Mouse (Mus musculus) urinary bladder, adult 18-20 months (tissue): Measurements from ENCODE around the gene Tecr.
A peak's percentile ranks its signal among the peaks of the same experiment; 100 is the strongest.

ENCODE experiments used
- DNase-seq, 2 experiments: peaks; one replicate each; pipeline ENCODE4 v3.0.0; 2022; ENCODE audit warnings: low spot score in 2 of 2, mixed read lengths in 2 of 2

The Tecr gene

DNA sequence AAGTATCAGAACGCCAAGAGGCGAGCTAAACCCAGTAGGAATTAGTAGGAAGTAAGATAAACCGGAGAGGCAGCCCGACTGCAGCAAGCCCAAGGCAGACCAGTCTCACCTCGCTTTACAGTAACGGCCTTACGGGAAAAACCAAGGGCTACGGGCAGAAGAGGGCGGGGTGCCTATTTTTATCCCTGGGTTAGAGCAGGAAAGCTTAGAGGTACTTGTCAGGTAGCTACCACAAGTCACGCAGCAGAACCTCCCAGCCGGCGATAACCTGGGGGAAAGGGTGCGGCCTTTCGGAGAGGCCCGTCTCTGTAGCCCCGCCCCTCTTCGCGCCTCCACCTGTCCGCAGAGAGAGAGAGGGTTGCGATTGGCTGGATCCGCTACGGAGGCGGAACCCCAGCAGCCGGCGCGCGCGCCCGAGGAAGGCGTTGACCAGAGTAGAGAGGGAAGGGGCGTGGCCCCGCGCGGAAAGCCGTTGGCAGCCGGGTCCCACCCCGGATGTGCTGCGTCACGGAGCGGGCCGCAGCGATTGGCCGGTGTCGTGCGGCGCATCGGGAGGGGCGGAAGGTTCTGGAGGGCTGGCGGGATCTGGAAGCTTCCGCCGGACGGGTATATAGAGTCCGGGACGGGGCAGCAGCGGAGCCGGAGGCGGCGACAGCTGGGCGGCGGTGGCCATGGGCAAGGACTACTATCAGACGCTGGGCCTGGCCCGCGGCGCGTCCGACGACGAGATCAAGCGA, at the start of gene Tecr, which contains the start of gene Dnajb1:
Gene Tecr, minus strand, starts transcription at position 311 of the 737 bp plus-strand sequence.
Gene Dnajb1, plus strand, starts transcription at position 533 of the 737 bp plus-strand sequence.
- peak; percentile 96 to 100 for DNase-seq

GRCm38 (mm10) chr8:83656484-83657246, 48.9 kb upstream of the Tecr start:
- DNase-seq: no peak

DNA sequence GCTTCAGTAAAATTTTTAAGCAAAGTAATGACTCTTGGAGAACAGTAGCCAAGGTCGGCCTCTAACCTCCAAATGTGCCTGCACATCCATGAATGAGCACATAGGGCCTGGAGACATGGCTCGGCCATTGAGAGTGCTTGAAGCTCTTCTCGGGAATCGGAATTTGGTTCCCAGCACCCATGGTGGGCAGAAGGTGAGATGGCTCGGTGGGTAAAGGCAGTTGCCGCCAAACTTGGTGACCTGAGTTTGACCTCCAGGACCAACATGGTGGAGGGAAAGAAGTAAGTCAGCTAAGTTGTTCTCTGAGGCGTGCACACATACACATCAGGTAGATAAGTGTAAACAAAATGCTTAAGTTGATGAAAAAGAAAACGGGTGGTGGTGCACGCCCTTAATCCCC, 48.3 kb upstream of the Tecr start:
- no peak for DNase-seq

GRCm38 (mm10) chr8:83654725-83655124, 47.0 kb upstream of the Tecr start:
- DNase-seq: no peak

GRCm38 (mm10) chr8:83653662-83654017, 45.9 kb upstream of the Tecr start:
- DNase-seq: no peak

GRCm38 (mm10) chr8:83652744-83653661, 45.2 kb upstream of the Tecr start:
- DNase-seq: peak in 1 of 2 experiments; percentile 59

DNA sequence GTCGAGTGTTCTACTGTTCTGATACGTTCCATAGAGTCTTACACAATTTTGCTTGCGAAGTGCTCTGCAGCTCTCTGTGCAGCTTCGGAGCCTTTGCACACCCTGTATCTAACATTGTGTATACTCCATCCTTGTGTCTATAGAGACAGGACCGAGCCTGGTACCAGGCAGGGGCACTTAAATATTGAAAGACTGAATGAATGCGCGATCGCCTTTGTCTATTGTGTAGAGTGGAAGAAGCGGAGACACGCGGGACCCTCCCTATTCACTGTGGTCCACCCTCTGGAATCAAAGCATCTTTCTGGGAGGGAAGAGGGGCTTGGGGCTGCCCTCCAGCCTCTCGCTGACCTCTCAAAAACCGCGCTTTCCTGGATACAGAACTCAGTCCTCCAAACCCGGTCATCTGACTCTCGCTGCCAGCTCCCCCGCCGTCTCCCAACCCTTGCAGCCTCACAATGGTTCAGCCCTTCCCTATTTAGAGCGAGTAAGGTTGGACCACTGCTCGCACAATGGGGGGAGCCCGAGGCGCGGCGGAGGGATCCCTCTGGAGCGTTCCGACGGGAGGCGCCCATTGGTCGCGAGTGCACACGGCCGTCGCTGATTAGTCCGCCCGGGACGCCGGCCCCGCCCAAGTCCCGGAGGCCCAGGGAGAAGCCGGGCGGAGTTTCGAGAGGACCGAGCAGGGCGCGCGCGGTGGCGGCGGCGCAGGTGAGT, 44.4 kb upstream of the Tecr start, which contains the start of gene Gipc1:
Gene Gipc1, plus strand, starts transcription at position 648 of the 714 bp plus-strand sequence.
- peak; percentile 80 to 95 for DNase-seq

GRCm38 (mm10) chr8:83649699-83650098, 41.9 kb upstream of the Tecr start:
- DNase-seq: no peak

DNA sequence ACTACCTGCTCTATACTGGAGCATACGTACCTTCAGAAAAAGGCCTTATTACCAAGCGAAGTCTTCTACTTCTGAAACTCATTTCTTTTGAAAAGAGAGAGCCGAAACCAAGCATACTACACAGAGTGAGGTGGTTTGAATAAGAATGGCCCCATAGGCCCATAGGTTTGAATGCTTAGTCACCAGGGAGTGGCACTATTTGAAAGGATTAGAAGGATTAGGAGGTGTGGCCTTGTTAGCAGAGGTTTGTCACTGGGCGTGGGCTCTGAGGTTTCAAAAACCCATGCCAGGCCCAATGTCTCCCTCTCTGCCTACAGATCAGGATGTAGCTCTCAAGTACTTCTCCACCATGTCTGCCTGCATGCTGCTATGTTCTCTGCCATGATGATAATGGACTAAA, 40.3 kb upstream of the Tecr start:
- DNase-seq: no peak

GRCm38 (mm10) chr8:83647511-83647910, 39.7 kb upstream of the Tecr start:
- DNase-seq: no peak

DNA sequence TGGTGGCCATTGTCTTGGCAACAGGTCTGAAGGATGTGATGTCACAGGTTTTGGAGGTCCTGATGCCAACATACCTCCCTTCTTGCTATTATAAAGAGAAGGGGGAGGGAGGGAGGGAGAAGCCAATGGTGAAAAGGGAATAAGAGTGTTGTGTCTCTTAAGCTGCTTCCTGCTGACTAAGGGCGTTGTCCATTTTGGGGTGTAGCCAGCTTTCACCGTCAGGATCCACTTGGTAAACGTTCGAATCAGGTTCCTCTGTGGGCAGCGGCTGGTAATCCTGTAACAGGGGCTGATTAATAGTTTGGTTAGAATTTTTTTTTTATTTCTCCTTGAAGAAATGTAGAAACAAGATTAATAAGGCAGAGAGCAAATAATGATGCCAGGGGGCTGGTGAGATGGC, 31.9 kb upstream of the Tecr start:
- no peak for DNase-seq

- no peak for DNase-seq
Observed at GRCm38 (mm10) chr8:83638856-83639255, 31.1 kb upstream of the Tecr start.

DNA sequence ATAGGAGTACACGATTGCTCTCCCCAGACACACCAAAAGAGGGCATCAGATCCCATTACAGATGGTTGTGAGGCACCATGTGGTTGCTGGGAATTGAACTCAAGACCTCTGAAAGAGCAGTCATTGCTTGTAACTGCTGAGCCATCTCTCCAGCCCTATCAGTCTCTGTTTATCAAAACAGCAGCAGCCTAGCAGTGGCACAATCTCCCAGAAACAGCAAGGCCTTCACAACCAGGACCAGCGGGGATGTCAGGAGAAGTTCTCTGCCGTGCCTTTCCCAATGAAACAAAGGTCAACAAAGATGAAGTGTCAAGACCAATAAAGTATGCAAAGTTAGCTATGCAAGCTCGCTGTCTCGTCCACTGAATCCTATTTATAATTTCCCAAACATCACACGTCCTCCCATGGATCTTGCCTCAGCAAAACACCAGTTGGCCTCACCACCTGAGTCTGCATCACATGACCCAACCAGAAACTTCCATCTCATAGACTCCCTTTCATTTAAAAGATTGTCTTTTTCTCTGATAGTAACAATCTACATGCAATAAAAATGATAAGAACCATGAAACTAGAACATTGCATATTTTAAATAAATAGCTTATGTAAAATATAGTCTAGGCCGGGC, 24.4 kb upstream of the Tecr start:
- no peak for DNase-seq

DNA sequence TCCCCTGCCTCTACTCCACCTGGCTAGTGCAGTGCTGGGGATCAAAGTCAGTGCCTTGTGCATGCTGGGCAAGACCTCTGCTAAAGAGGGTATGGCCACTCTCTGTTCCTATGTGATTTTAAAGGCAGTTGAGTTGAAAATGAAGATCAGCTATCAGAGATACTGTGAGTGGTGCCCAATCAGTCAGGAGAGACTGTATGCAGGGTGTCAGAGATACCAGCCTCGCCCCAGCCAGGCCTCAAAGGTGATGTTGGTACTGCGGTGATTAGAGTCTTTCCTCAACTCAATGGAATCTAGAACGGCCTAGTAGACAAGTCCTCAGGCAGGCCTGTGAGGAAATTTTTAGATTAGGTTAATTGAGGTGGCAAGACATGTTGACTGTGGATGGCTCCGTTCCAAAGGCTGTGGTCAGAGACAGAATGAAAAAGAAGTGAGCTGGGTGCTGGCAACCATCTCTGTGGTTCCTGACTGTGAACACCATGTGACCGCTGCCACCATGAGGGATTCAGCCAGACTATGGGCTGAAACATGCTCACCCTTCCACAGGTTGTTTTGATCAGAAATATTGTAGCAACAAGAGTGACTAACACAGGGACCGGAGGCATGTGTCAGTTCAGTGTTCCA, 18.0 kb upstream of the Tecr start:
- no peak for DNase-seq

GRCm38 (mm10) chr8:83624739-83625138, 17.0 kb upstream of the Tecr start:
- DNase-seq: no peak

- no peak for DNase-seq
Observed at GRCm38 (mm10) chr8:83623549-83623948, 15.8 kb upstream of the Tecr start.

DNA sequence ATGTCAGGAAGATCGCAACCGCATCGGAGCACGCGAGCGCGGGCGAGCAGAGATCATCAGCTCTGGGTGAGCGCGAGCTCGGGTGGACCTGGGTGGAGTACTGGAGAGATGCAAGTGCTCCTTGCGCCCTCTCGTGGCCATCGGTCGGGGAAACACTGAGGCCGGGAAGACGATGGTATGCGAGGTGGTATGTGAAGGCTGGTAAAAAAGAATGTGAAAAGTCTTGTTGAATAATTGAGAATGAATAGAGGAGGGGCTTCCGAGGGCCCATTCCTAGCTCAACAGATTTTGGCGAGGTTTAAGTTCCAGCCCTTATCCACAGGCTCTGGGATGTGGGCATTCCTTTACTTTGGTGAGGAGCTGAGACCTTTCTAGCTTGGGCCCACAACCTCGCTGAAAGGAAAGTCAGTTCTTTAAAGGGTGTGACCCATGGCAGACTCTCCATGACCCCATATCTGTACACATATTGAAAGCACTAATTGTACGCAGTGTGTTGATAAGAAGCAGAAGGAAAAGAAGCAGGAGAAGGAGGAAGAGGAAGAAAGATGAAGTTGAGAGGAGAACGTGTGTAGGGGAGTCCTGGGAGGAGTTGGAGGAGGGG, 14.7 kb upstream of the Tecr start:
- peak; percentile 76 to 87 for DNase-seq

DNA sequence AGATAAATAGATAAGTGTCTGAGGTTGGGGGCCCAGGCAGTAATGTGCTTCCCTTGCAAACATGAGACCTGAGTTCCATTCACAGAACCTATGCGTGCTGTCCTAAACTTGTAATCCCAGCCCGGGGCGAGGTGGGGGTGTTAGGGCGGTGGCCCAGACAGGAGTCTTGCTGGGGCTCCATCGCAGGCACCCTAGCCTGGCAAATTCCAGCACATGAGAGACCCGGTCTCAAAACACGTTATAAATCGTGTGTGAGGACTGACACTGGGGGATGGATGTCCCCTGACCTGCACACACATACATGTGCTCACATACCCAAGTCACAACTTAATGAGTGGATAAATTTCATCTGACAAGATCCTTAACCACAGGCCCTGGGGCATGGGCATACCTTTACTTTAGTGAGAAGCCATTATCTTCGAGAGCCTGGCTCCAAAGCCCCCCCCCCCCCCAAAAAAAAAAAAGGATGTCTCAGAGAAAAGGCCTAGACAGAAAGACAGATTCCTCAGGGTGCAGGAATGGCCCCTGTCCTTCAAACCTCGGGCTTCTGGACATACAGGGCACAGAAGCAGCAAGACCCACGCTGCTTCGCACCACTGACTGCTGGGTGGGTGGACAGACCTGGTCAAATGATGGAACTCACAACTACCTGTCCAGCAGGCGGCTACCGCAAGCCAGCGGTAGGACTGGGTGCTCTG, 14.1 kb upstream of the Tecr start:
- DNase-seq: no peak

DNA sequence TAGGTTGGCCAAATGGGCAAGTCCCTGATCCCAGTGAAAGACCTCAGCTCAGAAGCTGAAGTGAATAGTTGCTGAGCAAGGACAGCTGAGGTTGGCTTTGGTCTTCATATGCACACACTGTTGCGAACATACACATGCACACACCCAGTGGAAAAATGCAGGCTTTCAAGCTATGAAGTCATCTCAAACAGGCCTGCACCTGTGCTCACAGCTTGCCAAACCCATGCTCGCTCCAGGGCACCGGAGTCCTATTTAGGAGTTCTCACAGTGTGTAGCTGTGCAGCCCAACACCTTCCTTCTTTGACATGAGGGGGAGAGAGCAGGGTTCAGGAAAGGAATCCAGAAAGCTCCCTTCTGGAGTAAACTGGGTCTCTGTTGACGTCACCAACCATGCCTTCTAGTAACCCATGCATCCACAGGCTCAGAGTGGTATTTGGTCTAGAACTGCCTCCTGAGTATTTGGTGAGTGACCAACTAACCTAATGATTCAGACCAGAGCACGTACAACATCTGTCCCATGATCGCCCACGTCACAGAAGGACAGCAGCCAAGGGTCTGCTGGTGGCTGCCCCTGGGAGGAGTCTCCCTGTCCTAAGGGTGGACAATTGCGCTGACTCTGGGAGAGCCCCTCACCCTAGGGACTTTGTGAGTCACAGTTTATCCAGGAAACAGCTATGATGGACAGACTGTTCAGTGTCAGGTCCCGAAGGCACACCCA, 12.0 kb upstream of the Tecr start:
- peak in 1 of 2 experiments; percentile 76 for DNase-seq
